Mouse (Mus musculus) lung, postnatal 0 days (tissue): ENCODE data around the gene Hist1h3g. TPM values are rescaled to one million over a fixed set of nuclear protein-coding genes. Genes with fewer than 3 reads are reported as not detected.
"Not testable (repeated sequence)": the region's sequence is repeated elsewhere in the genome, so short reads cannot be mapped to it uniquely, and the experiment has no call there.

Experiments
- ATAC-seq: fragments of 200-750 bp; cut with Nextera tagmentation; 2 replicates; pipeline ENCODE4 v1.8.0; 2017; ENCODE audit warnings: moderate library complexity
- DNase-seq: peaks from one replicate; pipeline ENCODE4 v3.0.0-alpha.2; 2016; ENCODE audit warnings: low spot score
- H3K27ac ChIP-seq: fragments of 300-500 bp; sonication (generic); 2 replicates; pipeline ENCODE4 v1.5.1; 2014; ENCODE audit warnings: antibody characterized with exemption, mild to moderate bottlenecking, low read length, mixed read lengths
- H3K27me3 ChIP-seq: fragments of 300-500 bp; sonication (generic); replicated peaks from 2 replicates; pipeline ENCODE4 v1.6.1; 2014; ENCODE audit warnings: low read length, mixed read lengths; ENCODE audit not compliant: insufficient read depth
- H3K36me3 ChIP-seq: fragments of 300-500 bp; sonication (generic); 2 replicates; pipeline ENCODE4 v1.6.1; 2014; ENCODE audit warnings: low read length, mixed read lengths; ENCODE audit not compliant: insufficient read depth
- H3K4me1 ChIP-seq: fragments of 300-500 bp; sonication (generic); 2 replicates; pipeline ENCODE4 v1.6.1; 2014; ENCODE audit warnings: antibody characterized with exemption, low read depth, low read length, mixed read lengths; ENCODE audit not compliant: insufficient read depth
- H3K4me2 ChIP-seq: fragments of 300-500 bp; sonication (generic); replicated peaks from 2 replicates; pipeline ENCODE4 v1.6.1; 2014; ENCODE audit warnings: low read depth, mild to moderate bottlenecking, low read length, moderate library complexity, mixed read lengths
- H3K4me3 ChIP-seq: fragments of 300-500 bp; sonication (generic); 2 replicates; pipeline ENCODE4 v1.5.1; 2014; ENCODE audit warnings: low read depth, low read length
- H3K9ac ChIP-seq: fragments of 300-500 bp; sonication (generic); replicated peaks from 2 replicates; pipeline ENCODE4 v1.6.1; 2014; ENCODE audit warnings: low read depth, mild to moderate bottlenecking
- H3K9me3 ChIP-seq: fragments of 300-500 bp; sonication (generic); 2 replicates; pipeline ENCODE4 v1.6.1; 2016; ENCODE audit warnings: low read length, mixed read lengths
- CTCF ChIP-seq: IDR thresholded peaks from 2 replicates; pipeline ENCODE4 v1.5.1; 2016; ENCODE audit warnings: antibody characterized with exemption, mild to moderate bottlenecking
- EP300 ChIP-seq: IDR thresholded peaks from 2 replicates; pipeline ENCODE4 v1.6.1; 2016; ENCODE audit warnings: antibody characterized with exemption, mild to moderate bottlenecking, control low read depth
- whole genome bisulfite sequencing: fragments of 180-500 bp; shearing (Covaris S2); extraction: QIAGEN DNeasy Blood & Tissue Kit; methylation state at CpG from one replicate; pipeline ENCODE4 v1.1.7; 2014; 5-methylcytosine and 5-hydroxymethylcytosine counted together
- polyA plus RNA-seq: library from polyadenylated mRNA; unstranded; fragments of >200 nt; fragmentation: Nextera tagmentation; extraction: Ambion mirVana; gene quantifications from 2 replicates; pipeline ENCODE4 v1.2.1, GENCODE M21; 2015

Hist1h3g gene
- polyA plus RNA-seq, 1 experiment from 2014 or later, result 0.80 TPM

GRCm38 (mm10) chr13:23529005-23529404 lies 6.2 kb upstream of the Hist1h3g start:
- no peak for TF ChIP-seq EP300
- no peak for TF ChIP-seq CTCF
- H3K4me2 ChIP-seq, result no peak overlapping the region
- H3K27ac ChIP-seq, result no peak overlapping the region
- no peaks in the 10 kb centered on the region for H3K27me3 ChIP-seq
- no peak overlapping the region for H3K9ac ChIP-seq
- H3K4me3 ChIP-seq, result no peak overlapping the region
- no peaks in the 10 kb centered on the region for H3K36me3 ChIP-seq
- DNase-seq (no peak), ATAC-seq (no peak)
- WGBS, result 72% methylated on average over 5 of the region's 5 CpGs
- peaks cover 10% of the 10 kb centered on the region; the same call in 1 of the 2 replicates for H3K4me1 ChIP-seq
- H3K9me3 ChIP-seq, result no peaks in the 10 kb centered on the region

DNA sequence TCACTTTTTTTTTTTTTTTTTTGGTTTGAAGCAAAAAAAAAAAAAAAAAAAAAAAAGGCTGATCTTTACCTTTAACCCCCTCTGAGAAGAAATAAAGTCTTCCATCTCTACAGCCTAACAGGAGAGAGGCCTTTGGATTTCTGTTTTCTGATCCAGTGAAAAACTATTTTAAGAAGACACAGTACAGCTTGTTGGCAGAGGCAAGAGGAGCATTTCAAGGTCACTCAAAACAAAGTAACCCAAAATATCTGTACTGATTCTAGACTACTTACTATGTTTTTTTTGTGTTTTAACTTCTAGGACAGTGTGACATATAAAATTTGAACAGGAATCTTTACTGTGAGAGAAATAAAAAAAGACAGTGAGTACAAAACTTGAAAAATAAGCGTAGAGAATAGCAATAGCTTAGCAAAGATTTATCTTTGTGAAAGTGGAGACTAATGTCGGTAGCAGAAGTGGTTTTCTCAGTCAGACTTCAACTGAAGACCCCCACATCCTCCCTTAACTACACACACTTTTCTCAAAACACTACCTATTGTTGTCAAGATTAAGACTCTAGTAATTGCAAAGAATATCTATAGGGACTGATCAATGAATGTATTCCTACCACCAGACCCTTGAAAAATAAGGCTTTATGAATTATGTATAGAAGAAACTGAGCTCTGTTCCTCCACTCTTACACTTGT lies 5.6 kb upstream of the Hist1h3g start:
- Histone ChIP-seq H3K4me2 (peak overlapping the region; percentile 64), H3K36me3 (no peaks in the 10 kb centered on the region), H3K27ac (peak overlapping the region; percentile 97; the same call in 1 of the 2 replicates), H3K9me3 (no peaks in the 10 kb centered on the region), H3K9ac (peak overlapping the region; percentile 77), H3K4me3 (peak overlapping the region; percentile 55), H3K4me1 (peaks cover 14% of the 10 kb centered on the region; the same call in 1 of the 2 replicates), H3K27me3 (no peaks in the 10 kb centered on the region)
- TF ChIP-seq EP300 (no peak), CTCF (no peak)
- ATAC-seq, result no peak
- WGBS, result 19% methylated on average over 2 of the region's 2 CpGs
- DNase-seq, result no peak

DNA sequence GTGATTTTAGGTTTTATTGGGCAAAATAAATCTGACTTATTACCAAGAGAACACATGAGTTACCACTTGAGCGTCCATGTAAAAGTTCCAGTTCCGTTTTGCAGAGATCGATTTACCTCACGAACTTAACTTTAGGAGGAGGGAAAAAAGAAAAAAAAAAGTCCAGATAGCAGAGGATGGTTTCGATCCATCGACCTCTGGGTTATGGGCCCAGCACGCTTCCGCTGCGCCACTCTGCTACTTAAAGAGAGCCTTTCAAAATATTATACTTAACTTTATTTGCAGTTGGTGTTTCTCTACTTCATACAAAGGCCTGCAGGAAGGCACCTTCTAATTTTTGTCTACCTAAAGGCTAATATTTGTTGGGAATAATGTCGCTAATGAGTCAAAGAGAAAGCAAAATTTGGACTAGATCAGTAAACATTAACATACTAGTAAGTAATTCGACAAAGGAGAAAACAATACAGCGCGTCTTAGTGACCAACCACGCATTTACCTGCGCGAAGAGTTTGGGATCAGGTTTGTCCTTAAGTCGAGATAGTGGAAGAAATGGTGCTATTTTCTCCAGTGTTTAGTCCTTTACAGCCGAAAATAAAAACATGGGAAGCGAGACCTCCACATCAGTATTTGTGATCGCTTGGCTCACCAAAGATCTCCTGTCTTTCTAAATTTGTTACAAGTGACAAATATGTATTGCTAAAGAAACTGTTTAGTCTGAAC lies 4.9 kb upstream of the Hist1h3g start:
- Histone ChIP-seq H3K4me2 (peak overlapping the region; percentile 64), H3K27me3 (no peaks in the 10 kb centered on the region), H3K9ac (peak overlapping the region; percentile 77), H3K4me1 (peaks cover 16% of the 10 kb centered on the region; the same call in 1 of the 2 replicates), H3K9me3 (no peaks in the 10 kb centered on the region), H3K36me3 (no peaks in the 10 kb centered on the region), H3K27ac (peak overlapping the region; percentile 97), H3K4me3 (peak overlapping the region; percentile 55)
- peak; percentile 48 for TF ChIP-seq EP300
- no peak for TF ChIP-seq CTCF
- WGBS, result under 1% methylated on average over 20 of the region's 20 CpGs
- ATAC-seq (peak; percentile 37), DNase-seq (peak; percentile 83)

DNA sequence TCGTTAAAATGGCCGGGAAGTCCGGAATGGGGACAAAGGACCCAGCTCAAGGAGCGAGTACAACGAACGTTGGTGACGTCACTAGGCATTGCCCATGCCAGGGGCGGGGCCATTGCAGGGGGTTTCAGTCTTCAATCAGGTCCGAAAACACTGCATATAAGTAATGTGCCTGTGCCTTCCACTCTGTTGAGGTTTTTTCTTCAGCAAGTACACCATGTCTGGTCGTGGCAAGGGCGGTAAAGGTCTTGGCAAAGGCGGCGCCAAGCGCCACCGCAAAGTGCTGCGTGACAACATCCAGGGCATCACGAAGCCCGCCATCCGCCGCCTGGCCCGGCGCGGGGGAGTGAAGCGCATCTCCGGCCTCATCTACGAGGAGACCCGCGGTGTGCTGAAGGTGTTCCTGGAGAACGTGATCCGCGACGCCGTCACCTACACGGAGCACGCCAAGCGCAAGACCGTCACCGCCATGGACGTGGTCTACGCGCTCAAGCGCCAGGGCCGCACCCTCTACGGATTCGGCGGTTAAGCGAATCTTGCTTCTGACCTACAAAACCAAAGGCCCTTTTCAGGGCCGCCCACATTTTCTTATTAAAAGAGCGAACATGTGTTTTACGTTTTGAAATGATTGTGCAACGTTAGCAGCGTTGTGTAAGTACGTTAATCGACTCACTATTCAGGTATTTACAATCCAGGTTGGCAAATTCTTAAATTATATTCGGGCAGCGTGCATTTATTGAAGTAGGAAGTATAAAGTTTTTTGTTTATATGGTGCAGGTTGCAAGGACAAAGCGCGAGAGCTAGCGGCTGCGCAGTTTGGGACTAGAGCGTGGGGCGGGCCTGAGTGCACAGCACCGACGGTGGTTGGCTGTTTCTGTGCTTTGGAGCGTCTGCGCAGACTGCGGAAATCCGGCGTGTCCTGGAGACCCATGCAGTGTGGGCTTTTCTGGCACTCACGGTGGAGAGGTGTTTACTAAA lies 4.0 kb upstream of the Hist1h3g start, which contains the start of gene Hist1h4h:
TSS of gene Hist1h4h (plus strand) at position 150 of the 975 bp plus-strand sequence.
- Histone ChIP-seq H3K36me3 (no peaks in the 10 kb centered on the region), H3K9me3 (no peaks in the 10 kb centered on the region), H3K9ac (peak within 1 kb of the TSS; percentile 77), H3K27ac (peak within 1 kb of the TSS; percentile 97), H3K4me2 (peak within 1 kb of the TSS; percentile 64), H3K27me3 (no peaks in the 10 kb centered on the region), H3K4me3 (peak within 1 kb of the TSS; percentile 55), H3K4me1 (peaks cover 19% of the 10 kb centered on the region; the same call in 1 of the 2 replicates)
- DNase-seq (peak; percentile 99), ATAC-seq (peak; percentile 86)
- peak; percentile 82 for TF ChIP-seq EP300
- TF ChIP-seq CTCF, result no peak
- WGBS, result under 1% methylated on average over 52 of the region's 70 CpGs

GRCm38 (mm10) chr13:23532262-23533075 lies 2.8 kb upstream of the Hist1h3g start:
- no peak overlapping the region for H3K9ac ChIP-seq
- H3K36me3 ChIP-seq, result no peaks in the 10 kb centered on the region
- ATAC-seq, result no peak
- H3K4me3 ChIP-seq, result peak overlapping the region; percentile 55; the same call in 1 of the 2 replicates
- no peak for DNase-seq
- no peaks in the 10 kb centered on the region for H3K9me3 ChIP-seq
- peak overlapping the region; percentile 97 for H3K27ac ChIP-seq
- TF ChIP-seq CTCF (no peak), EP300 (no peak)
- peaks cover 21% of the 10 kb centered on the region; the same call in 1 of the 2 replicates for H3K4me1 ChIP-seq
- WGBS, result 11% methylated on average over 9 of the region's 9 CpGs
- H3K4me2 ChIP-seq, result peak overlapping the region; percentile 64
- H3K27me3 ChIP-seq, result no peaks in the 10 kb centered on the region

GRCm38 (mm10) chr13:23533560-23534367 lies 1.5 kb upstream of the Hist1h3g start, which contains the start of gene Hist1h2af:
TSS of gene Hist1h2af (plus strand) at chr13:23533906.
- DNase-seq (peak; percentile 94), ATAC-seq (peak; percentile 13; the same call in 1 of the 2 replicates)
- H3K27me3 ChIP-seq, H3K36me3 ChIP-seq, H3K9me3 ChIP-seq, H3K9ac ChIP-seq: not testable (repeated sequence)
- peak within 1 kb of the TSS; percentile 71; the same call in 1 of the 2 replicates for H3K27ac ChIP-seq
- 3% methylated on average over 24 of the region's 53 CpGs for WGBS
- peak within 1 kb of the TSS; percentile 76 for H3K4me2 ChIP-seq
- H3K4me1 ChIP-seq, result peaks cover 21% of the 10 kb centered on the region; the same call in 1 of the 2 replicates
- H3K4me3 ChIP-seq, result peak within 1 kb of the TSS; percentile 41
